Mouse (Mus musculus): ENCODE results near the gene Klf13. TPM values are rescaled to one million over a fixed set of nuclear protein-coding genes. Genes with fewer than 3 reads are reported as not detected.
A peak's percentile ranks its signal among the peaks of the same experiment; 100 is the strongest.

The Klf13 gene
- 100 to 1,000 TPM; 168 to 175 TPM for total RNA-seq (2021)

DNA sequence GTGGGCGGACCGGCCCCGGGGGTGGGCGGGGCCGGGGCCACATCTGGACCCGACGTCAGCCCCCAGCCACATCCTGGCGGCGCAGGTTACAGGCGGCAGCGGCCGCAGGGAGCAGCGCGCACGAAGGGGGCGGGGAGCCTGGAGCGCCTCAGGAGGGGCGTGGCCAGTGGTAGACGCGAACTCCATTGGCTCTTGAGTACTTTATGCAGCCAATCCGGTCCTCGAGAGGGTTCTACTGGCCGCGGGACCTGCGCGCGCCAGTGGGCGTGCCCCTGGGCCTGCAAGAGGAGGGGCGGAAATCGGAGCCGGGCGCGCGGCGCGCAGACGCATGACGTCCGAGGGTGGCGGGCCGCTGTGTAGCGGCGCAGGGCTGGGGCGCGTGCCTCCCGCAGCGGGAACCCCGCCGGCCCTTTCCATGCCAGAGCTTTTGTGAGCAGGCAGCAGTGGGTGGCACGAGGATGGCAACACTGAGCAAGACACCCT, at the start of gene Klf13:
Gene Klf13 (minus strand): TSS at position 2 of the 483 bp plus-strand sequence.
- intact Hi-C loops (cut with DNase I): loop anchor here (2.0 to 5.0 kb wide), 4 partner anchors 94 to 216 kb away; no protein-coding TSS in a partner anchor
- DNase-seq (ENCODE audit: low spot score in 2 of 2): peak; percentile 98 to 99

DNA sequence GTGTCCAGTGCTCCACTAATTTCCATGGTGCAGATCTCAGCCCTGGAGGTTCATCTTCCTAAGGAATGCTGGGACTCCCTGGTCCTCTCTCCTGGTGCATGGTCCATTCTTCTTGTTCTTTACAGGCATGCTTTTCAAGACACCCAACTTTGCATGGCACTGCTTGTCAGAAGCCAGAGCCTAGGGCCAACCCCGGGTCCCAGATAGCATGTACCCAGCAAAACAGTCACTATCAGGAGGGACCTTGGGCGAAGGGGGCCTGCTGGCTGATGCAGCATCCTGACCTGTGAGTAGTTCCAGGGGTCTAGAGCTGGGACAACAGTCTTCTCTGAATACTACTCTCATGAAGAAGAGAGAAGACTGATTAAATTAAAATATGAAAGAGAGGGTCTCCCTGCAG, 49.7 kb upstream of the Klf13 start:
- intact Hi-C loops (cut with DNase I): no loop called here
- DNase-seq (ENCODE audit: low spot score in 2 of 2): no peak

DNA sequence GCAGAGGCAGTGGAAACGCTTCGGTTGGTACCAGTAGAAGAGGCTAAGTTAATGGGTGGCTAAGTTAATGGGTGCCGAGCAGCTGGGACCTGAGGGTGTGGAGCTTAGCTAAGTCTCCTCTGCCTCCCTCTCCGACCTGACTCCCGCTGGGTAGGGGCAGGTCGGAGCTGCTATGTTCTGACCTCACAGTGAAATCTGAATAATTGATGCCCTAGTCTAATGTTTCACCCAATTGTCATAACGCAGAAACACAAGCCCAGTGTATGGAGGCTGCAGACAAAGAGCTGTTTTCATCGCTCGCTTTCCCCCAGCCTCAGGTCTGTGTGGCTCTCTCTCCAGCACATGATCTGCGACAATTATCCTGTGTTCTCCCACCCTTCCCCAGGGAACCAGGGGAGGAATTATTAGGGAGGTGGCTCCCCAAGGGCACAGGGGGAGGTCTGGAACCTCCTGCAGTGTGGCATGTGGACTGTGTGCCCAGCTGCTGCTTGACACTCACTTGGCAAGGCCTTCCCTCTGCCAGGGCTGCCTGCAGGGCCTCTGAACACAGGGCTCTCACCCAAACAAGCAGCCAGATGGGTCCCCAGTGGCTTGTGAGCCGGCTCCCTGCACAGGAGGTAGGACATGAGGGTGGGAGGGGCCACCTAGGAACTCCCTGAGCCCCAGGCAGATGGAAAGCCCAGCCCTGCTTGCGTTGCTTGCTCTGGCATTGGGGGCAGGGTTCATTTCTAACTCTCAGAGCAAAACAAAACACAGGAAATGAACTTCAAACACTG, 47.9 kb upstream of the Klf13 start:
- intact Hi-C loops (cut with DNase I): no loop called here
- peak; percentile 41 to 52 for DNase-seq (ENCODE audit: low spot score in 2 of 2)

DNA sequence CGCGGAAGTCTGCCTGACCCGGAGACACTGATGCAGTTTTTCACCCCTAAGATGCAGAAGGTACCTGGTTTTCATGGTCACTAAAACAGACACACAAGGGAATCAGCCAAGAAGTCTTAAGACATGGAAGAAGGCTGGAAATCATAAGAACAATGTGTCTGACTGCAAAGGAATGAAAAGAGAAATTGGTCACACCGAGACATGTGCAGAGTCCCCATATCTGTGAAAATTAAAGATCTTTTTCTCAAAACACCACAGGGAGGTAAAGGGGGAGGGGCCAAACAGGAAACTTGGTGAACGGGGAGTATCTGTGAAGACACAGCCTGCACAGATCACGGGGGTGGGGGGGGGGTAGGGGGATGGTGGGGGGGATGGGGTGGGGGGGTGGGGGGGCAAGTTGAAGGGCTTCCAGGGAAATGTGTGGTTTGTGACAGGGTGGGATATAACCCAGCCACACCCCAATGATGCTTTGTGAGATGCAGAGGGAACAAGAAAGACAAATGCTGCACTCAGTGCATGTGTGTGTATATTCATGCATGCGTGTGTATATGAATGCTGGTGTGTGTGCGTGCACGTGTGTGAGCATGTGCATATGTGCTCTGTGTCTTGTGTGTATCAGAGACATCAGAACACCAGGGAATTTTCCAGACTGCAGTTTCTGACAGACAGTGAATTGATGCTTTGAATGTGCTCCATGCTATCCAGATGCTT, 47.1 kb upstream of the Klf13 start:
- DNase-seq (ENCODE audit: low spot score in 2 of 2): no peak
- intact Hi-C loops (cut with DNase I): no loop called here

DNA sequence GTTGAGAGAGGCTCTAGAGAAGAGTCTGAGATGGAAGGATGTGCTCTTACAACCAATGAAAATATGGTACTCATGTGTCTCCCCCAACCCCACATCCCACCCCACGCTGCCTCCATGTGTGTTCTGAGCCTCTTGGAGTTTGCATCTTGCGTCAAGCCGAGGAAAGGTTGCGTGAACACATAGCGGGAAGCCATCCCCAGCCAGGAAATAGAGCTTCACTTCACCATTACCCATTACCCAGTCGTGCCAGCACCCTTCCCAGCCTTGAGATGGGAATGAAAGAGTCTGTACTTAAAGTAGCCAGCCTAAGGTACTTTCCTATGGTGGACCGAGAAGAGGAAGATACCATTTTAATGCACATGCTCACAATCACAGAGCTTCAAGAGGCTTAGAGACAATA, 46.6 kb upstream of the Klf13 start:
- intact Hi-C loops (cut with DNase I): no loop called here
- no peak for DNase-seq (ENCODE audit: low spot score in 2 of 2)

DNA sequence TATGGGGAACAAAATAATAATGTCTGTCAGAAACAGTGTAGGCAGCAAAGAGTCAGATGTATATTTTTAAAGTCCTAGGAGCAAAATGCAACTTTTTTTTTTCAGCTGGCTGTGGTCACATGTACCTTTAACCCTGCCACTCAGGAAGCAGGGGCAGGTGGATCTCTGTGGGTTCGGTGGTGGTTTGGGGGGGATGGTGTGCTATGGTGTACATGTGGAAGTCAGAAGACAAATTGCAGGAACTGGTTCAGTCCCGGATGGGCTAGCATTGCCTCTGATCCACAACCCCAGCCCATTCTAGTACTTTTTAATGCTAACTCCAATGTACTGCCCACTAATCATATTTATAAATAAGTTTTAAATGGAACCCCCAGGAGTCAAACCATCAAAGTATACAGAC, 45.6 kb upstream of the Klf13 start:
- intact Hi-C loops (cut with DNase I): no loop called here
- no peak for DNase-seq (ENCODE audit: low spot score in 2 of 2)

DNA sequence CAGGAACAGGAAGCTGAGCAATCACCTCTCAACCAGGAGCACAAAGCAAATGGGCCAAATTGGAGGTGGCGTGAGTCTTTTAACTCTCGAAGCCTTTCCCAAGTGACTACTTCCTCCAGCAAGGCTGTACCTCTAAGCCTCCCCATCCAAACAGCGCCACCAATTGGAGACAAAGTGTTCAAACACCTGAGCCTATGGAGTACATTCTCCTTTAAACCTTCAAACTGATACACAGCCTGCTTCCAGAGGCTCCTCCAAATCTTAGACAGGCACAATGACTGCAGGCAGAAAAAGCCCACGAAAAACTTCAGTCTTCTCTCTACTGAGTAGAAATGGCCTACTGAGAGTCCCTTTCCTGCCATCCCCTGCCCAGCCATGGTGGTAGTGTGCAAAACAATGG, 38.9 kb upstream of the Klf13 start:
- intact Hi-C loops (cut with DNase I): no loop called here
- no peak for DNase-seq (ENCODE audit: low spot score in 2 of 2)

DNA sequence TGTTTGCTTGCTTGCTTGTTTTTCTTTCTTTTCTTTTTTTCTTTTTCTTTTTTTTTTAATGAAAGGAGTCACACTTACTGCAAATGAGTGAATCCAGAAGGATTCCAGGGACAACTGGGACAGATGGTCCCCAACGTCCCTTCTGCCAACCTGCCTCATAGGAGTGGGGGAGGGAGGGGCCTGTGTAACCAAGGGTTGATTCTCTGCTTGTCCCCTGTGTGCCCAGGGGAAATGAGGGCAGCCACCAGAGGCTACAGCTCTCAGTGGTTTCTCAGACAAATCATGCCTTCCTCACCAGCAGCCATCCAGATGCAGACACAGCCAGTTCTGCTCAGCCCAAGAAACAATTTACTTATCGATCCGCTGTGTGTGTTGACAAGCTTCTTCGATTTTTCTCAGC, 32.3 kb upstream of the Klf13 start:
- no peak for DNase-seq (ENCODE audit: low spot score in 2 of 2)

DNA sequence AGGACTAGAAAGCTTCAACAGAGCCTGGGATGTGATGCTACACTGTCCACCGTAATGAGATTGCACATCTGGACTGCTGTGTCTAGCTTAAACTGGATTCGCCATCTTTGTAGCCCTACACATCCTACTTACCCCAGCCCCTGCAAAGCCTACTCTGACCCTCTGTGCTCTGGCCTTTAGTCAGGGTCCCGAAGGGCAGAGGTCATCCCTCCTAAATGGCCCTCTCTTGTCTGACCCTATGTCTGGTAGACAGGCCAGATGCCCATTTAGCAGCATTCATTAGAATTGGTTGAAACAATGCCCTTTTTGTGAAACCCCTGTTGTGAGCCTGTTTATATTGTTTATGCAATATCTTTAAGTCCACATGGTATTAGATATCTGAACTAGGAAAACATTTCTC, 31.2 kb upstream of the Klf13 start:
- DNase-seq (ENCODE audit: low spot score in 2 of 2): no peak
- intact Hi-C loops (cut with DNase I): no loop called here

More for the DNA sequence above, 32.3 kb upstream of the Klf13 start:
- intact Hi-C loops (cut with DNase I): no loop called here

DNA sequence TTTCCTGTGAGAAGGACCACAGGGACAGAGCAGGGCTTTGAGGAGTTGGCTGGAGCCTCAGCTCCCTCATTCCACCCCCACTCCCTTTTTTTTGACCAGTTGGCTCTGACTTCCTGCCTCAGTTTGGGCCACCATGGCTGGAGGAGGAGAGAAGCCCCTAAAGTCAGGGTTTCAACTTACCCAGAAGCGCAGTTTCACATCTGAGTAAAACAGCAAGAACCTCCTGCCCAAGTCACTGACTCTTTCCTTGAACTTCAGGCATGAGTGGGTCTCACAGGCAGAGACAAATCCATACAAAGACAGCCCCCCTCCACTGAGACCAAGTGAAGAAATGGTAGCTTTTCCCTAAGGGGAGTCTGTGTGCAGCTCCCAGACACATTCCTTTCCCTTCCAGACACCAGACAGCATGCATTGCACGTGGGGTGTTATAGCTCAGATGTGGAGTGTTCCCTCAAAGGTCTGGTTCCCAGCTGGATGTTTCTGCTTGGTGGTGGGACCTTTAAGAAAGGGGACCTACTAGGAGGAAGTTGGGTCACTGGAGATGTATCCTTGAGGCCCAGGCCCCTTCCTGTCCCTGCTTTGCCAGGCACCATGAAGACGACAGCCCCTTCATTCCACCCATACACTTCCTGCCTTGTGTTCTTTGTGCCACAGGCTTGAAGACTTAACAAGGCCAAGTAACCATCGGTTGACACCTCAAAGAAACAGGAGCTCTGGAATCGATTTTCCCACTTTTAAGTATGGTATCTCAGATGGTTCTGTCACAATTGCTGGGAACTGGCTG, 27.1 kb upstream of the Klf13 start:
- DNase-seq (ENCODE audit: low spot score in 2 of 2): no peak
- intact Hi-C loops (cut with DNase I): no loop called here

DNA sequence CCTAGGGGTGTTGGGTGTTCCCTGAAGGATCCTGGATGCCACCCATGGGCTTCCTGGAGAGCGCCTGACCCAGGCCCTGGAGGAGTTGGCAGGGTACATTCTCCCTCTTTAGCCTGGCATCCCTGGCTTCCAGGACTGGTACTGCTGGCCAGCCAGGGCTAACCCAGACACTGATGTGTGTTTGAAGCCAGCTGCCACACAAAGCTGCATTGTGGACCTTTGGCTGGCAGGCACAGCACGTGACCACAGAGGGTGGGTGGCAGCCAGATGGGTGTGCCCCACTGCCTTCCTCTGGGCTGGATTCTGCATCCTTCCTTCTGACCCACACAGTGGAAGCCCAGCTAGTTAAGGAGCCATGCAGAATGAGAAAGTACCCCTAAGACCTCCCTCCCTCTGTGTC, 26.4 kb upstream of the Klf13 start:
- DNase-seq (ENCODE audit: low spot score in 2 of 2): peak; percentile 42 to 64
- intact Hi-C loops (cut with DNase I): no loop called here

DNA sequence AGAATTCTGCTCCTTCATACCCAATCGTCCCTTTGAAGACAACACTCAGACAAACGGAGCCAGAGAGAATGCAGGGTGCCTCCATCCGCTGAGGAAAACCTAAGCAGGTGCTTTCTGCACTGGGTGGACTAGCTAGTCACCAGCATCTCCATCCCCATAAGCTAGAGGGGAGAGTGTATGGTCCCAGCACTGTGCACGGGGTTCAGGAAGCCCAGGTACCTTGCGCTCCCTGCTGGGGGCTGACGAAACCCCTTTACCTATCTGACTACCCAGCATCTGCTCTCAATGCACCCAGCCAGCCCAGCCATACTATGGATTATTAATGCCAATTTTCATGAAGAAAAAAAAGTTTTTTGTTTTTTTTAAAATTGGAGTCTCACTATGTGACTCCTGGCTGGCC, 25.4 kb upstream of the Klf13 start:
- intact Hi-C loops (cut with DNase I): no loop called here
- no peak for DNase-seq (ENCODE audit: low spot score in 2 of 2)

DNA sequence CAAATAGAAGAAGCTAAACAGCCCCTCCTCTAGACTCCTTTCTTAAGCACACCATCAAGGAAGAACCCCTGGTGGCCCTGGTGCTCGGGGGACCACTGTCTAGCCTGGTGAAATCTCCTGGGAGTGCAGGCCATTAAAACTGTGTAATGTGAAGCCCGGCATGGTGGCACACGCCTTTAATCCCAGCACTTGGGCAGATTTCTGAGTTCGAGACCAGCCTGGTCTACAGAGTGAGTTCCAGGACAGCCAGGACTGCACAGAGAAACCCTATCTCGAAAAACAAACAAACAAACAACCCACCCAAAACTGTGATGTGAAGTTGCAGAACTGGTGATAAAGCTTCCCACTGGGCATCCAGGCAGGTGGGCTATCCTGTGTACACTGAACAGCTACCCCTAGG, 24.9 kb upstream of the Klf13 start:
- intact Hi-C loops (cut with DNase I): no loop called here
- DNase-seq (ENCODE audit: low spot score in 2 of 2): no peak

DNA sequence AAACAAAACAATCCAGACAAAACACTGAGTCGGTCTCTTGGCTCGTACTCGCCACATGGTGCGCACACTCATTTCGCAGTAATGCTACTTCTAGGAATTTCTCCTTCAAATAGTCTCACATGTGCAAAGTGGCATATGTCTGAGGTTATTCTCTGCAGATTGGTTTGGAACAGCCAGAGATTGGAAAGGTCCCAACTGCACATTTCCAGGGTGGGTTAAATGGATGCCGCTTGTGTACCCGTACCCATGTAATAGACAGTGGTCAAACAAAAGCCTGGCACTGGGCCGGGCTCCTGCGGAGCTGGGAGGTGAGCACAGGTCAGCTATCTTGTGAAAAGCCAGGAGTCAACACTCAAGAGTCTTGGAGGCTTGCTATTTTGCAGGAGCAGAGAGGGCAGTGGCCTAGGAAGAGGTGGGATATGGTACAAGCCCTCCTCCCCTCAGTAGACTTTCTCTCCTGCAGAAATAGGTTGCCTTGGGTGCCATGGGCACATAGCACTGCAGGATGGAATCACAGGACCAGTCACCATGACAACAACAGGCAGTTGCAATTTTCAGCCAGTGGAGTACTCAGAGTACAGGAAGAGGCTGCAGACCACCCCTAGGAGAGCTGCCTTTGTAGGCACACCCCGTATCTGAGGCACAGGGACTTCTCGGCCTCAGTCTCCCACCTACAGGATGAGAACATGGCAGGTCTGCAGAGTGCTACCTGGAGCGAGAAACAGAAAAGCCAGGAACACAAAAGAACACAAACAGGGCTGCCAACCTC, 19.3 kb upstream of the Klf13 start:
- DNase-seq (ENCODE audit: low spot score in 2 of 2): no peak
- intact Hi-C loops (cut with DNase I): no loop called here

DNA sequence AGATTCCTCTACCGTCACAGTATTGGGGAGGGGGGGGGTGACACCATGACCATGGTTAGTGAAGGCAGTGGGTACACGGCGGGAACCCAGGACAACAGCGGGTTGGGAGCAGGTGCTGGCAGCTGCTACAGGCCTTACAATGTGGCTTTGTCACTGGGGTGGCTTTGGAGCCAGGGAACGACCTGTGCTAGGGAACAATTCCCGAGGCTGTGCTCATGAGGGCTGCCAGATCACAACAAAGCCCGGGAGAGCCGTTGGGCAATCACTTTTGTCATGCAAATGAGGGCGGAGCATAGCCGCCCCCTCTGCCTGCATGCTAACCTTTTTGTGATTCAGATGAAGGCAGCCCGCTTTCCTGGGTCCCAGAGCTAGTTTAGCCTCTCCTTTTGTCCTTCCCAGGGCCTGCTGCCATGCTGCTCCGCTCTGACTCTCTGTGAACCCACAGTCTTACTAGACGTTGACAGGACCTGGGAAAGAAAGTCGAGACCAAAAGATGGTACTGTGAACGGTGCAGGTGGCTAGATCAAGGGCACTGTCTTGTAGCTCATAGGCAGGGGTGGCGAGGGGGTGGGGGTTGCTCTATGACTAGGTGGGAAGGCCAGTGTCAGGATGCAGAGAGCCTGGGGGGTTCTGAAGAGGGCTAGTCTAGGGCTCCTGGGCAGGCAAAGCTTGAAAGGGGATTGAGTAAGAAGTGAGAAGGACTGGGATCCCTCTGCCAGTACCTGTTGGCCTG, 18.4 kb upstream of the Klf13 start:
- DNase-seq (ENCODE audit: low spot score in 2 of 2): peak; percentile 55 to 63
- intact Hi-C loops (cut with DNase I): no loop called here

DNA sequence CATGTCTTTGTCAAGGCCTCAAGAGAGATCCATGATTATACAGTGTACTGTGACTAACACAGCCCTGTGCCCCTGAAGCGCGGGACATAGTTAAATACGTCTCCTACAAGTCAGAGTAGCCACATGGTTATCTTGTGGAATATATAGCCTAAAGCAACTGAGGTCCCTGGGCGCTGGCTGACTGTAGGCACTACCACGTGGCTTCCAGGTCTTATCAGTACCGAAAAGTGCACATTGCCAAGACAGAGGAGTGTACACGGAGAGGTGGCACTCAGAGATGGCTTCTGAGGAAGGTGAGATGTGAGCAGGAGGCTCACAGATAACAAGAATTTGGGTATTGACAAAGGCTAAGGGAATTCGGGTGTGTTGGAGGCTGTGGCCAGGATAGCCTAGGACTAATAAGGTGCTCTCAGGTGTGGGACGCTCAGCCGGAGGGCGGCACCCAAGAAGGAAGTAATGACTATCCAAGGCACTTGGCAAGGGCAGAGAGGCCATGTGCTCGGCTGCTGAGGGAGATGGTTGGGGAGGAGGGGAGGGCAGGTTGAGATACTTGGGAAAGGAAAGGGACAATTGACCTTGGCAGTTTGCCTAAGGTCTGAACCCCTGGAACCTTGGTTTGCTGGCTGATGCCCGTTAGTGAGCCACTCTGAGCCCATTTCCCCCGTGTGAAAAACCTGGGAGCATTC, 17.6 kb upstream of the Klf13 start:
- DNase-seq (ENCODE audit: low spot score in 2 of 2): no peak
- intact Hi-C loops (cut with DNase I): no loop called here

DNA sequence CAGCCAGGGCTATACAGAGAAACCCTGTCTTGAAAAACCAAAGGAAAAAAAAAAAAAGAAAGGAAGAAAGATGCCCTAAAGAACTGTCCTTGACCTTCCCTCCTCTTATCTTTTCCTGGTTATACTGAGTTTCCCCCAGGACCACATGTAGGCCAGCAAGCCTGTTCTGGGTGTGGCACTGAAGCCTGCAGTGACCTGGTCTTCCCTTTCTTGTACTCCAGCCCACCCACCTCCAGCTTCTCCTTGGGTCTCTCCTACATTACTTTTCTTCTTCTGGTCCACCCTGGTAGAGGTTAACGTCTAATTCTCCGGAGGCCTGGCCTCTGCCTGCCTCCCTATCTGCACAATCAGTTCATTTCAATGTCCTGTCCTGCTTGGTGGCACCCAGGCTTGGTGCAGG, 16.7 kb upstream of the Klf13 start:
- no peak for DNase-seq (ENCODE audit: low spot score in 2 of 2)
- intact Hi-C loops (cut with DNase I): no loop called here

DNA sequence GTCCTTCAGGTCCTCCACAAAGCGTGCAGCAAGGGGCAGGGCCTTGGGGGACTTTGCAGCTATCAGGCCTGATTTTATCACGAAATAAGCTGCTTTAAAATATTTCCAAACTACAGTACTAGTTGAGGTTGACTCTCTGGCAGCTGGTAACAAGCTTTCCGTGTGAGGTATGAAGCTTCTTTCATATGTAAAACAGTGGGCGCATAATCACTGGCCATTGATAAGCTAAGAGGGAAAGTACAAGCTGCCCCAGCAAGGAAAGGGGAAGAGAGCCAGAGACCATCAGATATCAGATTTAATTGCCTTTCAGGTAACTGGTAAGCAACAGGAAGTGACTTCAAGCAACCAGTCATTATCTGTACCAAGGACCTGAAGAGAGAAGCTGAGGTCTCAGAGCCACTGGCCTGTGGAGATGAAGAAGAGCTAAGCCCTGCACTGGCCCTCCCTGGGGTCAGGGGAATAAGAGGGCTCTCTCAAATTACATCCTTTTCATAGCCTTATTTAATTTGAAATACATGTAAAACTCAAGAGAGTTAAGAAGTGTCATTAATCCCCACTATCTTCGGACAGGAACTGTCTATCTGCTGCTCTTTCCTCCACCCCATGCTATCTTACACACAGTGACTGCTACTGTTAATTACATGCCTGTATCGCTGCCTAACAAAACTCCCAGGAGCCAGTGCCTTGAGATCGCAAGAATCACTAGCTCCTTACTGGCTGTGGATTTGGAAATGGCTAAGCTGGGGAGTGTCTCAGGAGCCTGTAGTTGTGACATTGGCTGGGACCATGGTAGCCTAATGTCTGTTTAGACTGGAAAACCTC, 13.6 kb upstream of the Klf13 start:
- intact Hi-C loops (cut with DNase I): no loop called here

More for the DNA sequence above, 13.6 kb upstream of the Klf13 start:
- no peak for DNase-seq (ENCODE audit: low spot score in 2 of 2)

Data from left cerebral cortex, postnatal 36 days (tissue).